Mouse (Mus musculus) C2C12 (cell line): ENCODE results near the gene Asb6. TPM values are rescaled to one million over a fixed set of nuclear protein-coding genes. Genes with fewer than 3 reads are reported as not detected.

Experiments used
- H3K27me3 ChIP-seq: one replicate; pipeline ENCODE4 v1.6.1; 2011; ENCODE audit not compliant: control insufficient read depth, insufficient read depth, insufficient read length
- H3K36me3 ChIP-seq: one replicate; pipeline ENCODE4 v1.6.1; 2011; ENCODE audit not compliant: control insufficient read depth, insufficient read depth
- H3K4me3 ChIP-seq: one replicate; pipeline ENCODE4 v1.5.1; 2011; ENCODE audit warnings: mild to moderate bottlenecking, control low read depth; ENCODE audit not compliant: poor library complexity, insufficient read depth, severe bottlenecking
- H3K79me2 ChIP-seq: one replicate; pipeline ENCODE4 v1.6.1; 2011; ENCODE audit not compliant: control insufficient read depth, insufficient read depth
- H3K79me3 ChIP-seq: one replicate; pipeline ENCODE4 v1.6.1; 2011; ENCODE audit warnings: low read depth, control low read depth
- H3ac ChIP-seq: one replicate; pipeline ENCODE3; 2011; ENCODE audit warnings: low read depth; ENCODE audit not compliant: control insufficient read depth, insufficient read length
- CEBPB ChIP-seq: IDR thresholded peaks from one replicate; pipeline ENCODE4 v1.6.1; 2011; ENCODE audit warnings: low read depth, mild to moderate bottlenecking, control low read depth, moderate library complexity
- CTCF ChIP-seq: IDR thresholded peaks from one replicate; pipeline ENCODE4 v1.5.1; 2011; ENCODE audit not compliant: control insufficient read depth, insufficient read depth, insufficient read length
- FOSL1 ChIP-seq: IDR thresholded peaks from one replicate; pipeline ENCODE4 v1.8.0; 2011; ENCODE audit warnings: mild to moderate bottlenecking, low read length; ENCODE audit not compliant: poor library complexity, insufficient read depth, severe bottlenecking
- MAX ChIP-seq: IDR thresholded peaks from one replicate; pipeline ENCODE4 v1.6.1; 2011; ENCODE audit warnings: mild to moderate bottlenecking, control low read depth
- MYOD1 ChIP-seq: IDR thresholded peaks from one replicate; pipeline ENCODE4 v1.6.1; 2011; ENCODE audit warnings: low read depth; ENCODE audit not compliant: control insufficient read depth, insufficient read length
- MYOG ChIP-seq: IDR thresholded peaks from one replicate; pipeline ENCODE4 v1.6.1; 2011; ENCODE audit not compliant: control insufficient read depth, insufficient read length; ENCODE audit errors: extremely low read depth
- USF1 ChIP-seq: IDR thresholded peaks from one replicate; pipeline ENCODE4 v1.6.1; 2011; ENCODE audit warnings: low read depth, mild to moderate bottlenecking, control low read depth, moderate library complexity
- polyA plus RNA-seq: library from polyadenylated mRNA; unstranded; fragments of >200 nt; fragmentation: generic; extraction: Trizol; gene quantifications from one replicate; pipeline ENCODE4 v1.2.1, GENCODE M21; 2012; ENCODE audit warnings: missing spikeins

Asb6 gene
- polyA plus RNA-seq, 1 experiment, result 69.2 TPM

GRCm38 (mm10) chr2:30821073-30821472 lies 9.1 kb downstream of the Asb6 start:
- Histone ChIP-seq H3K79me3 (peaks cover 15% of the 10 kb centered on the region), H3K79me2 (peaks cover 60% of the 10 kb centered on the region), H3ac (no peak overlapping the region), H3K36me3 (peaks cover 96% of the 10 kb centered on the region), H3K4me3 (no peak overlapping the region), H3K27me3 (no peaks in the 10 kb centered on the region)
- TF ChIP-seq USF1 (no peak), CTCF (no peak), MYOG (no peak), CEBPB (no peak), FOSL1 (no peak), MAX (no peak), MYOD1 (no peak)

DNA sequence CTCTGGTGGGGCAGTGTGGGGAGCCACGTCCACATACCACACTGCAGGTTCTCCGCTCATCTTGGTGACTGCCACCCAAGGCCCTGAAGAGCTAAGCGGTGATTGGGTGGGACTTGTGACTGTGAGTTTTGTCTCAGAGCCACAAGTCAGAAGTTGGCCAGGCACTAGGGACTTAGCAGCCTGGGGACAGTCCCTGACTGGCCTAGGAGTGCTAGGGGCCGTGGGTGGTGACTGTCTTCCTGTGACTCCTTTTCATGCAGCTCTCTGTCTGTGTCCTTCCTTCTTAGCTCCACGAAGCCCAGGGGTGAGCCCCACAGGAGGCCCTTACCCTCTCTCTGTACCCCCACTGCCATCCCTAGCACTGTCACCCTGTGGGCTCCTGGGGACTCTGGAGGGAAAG lies 10.3 kb downstream of the Asb6 start:
- Histone ChIP-seq H3K79me2 (peaks cover 59% of the 10 kb centered on the region), H3K79me3 (peaks cover 16% of the 10 kb centered on the region), H3K27me3 (no peaks in the 10 kb centered on the region), H3ac (no peak overlapping the region), H3K4me3 (no peak overlapping the region), H3K36me3 (peaks cover 96% of the 10 kb centered on the region)
- no peak for TF ChIP-seq CTCF

DNA sequence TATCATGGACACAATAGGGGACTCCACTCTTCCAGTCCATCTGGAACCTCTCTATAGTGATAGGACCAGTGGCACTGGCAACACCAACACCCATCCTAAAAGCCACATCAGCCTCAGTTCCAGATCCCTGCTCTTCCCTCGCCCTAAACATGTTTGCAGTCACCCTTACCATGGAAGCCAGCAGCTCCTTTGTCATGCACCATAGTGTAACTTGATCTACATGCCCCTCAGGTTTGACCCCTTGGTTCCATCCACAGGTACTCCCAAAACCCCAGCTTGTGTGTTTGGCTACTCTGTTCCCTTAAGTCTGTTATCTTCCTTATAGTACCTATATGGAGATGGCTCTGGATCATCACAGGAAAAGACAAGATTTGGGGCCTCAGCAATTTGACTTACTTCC lies 13.8 kb downstream of the Asb6 start:
- H3K36me3 ChIP-seq, result peaks cover 91% of the 10 kb centered on the region
- H3K4me3 ChIP-seq, result no peak overlapping the region
- H3K79me2 ChIP-seq, result peaks cover 74% of the 10 kb centered on the region
- no peaks in the 10 kb centered on the region for H3K27me3 ChIP-seq
- TF ChIP-seq CTCF (no peak), MYOD1 (no peak), MYOG (no peak), FOSL1 (no peak), CEBPB (no peak), MAX (no peak), USF1 (no peak)
- H3ac ChIP-seq, result no peak overlapping the region
- H3K79me3 ChIP-seq, result peaks cover 35% of the 10 kb centered on the region

- TF ChIP-seq MYOG (no peak), FOSL1 (no peak), MYOD1 (no peak), USF1 (no peak), CEBPB (no peak), CTCF (no peak), MAX (no peak)
- peaks cover 62% of the 10 kb centered on the region for H3K79me3 ChIP-seq
- H3K79me2 ChIP-seq, result peaks cover 79% of the 10 kb centered on the region
- peaks cover 51% of the 10 kb centered on the region for H3K36me3 ChIP-seq
- H3K27me3 ChIP-seq, result no peaks in the 10 kb centered on the region
- no peak overlapping the region for H3ac ChIP-seq
- no peak overlapping the region for H3K4me3 ChIP-seq
These were observed 19.6 kb downstream of the Asb6 start for GRCm38 (mm10) chr2:30810573-30810972.

DNA sequence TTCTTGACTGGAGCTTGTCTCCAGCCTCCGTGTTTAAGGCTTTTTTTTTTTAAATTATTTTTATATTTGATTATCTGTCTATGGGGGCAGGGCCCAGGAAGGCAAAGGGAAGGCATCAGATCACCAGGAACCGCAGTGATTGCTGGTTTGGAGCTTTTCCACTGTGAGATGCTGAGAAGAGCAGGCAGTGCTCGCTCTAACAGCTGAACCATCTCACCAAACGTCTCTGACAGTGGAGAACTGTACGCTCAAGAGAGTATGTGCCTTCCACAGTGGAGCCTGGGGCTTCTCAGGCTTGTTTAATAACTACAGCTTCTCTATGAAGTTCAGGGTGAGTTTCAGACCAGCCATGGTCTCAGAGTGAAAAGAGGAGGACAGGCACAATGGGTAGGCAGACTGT lies 20.6 kb downstream of the Asb6 start:
- H3K4me3 ChIP-seq, result no peak overlapping the region
- H3K27me3 ChIP-seq, result no peaks in the 10 kb centered on the region
- H3K79me3 ChIP-seq, result peaks cover 58% of the 10 kb centered on the region
- peaks cover 68% of the 10 kb centered on the region for H3K79me2 ChIP-seq
- TF ChIP-seq USF1, result no peak
- TF ChIP-seq MYOD1, result no peak
- no peak for TF ChIP-seq CTCF
- no peak for TF ChIP-seq CEBPB
- H3ac ChIP-seq, result no peak overlapping the region
- H3K36me3 ChIP-seq, result peaks cover 40% of the 10 kb centered on the region

DNA sequence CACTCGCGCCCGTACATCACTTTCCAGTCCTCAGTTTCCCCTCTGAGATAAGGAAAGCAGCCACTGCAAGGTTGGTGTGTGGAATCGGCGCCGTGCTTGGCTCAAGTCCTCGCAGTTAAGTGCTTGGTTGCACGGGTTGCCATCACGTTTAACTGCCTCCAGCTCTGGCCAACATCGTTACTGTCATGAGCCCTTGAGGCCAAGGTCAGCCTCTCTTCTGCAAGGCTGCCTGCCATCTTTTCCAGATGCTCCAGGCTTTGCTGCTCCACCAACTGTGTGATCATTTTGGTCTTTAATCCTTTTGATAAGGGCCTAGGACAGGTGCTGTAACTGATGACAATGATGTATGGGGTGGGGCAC lies 21.9 kb downstream of the Asb6 start:
- Histone ChIP-seq H3K36me3 (peaks cover 28% of the 10 kb centered on the region), H3K4me3 (peak overlapping the region; percentile 89), H3K79me2 (peaks cover 56% of the 10 kb centered on the region), H3K27me3 (no peaks in the 10 kb centered on the region), H3K79me3 (peaks cover 51% of the 10 kb centered on the region), H3ac (peak overlapping the region; percentile 86)
- TF ChIP-seq MYOG (no peak), FOSL1 (no peak), CTCF (no peak), MAX (peak; percentile 3), CEBPB (no peak)
